In genomic region chr1:128284157-128284690, GRCm38 (mm10) we compare ENCODE assay signal across 21 mouse cellular contexts. TPM values are rescaled to one million over a fixed set of nuclear protein-coding genes. Genes with fewer than 3 reads are reported as not detected.
"Had no signal": no experiment of that assay in that cellular context is flagged by ENCODE, and none has a peak within 500 bp of the region (broad histone marks: within the 10 kb centered on the region; RNA-seq: fewer than 3 reads in every experiment).

No protein-coding gene starts in this region.

- H3K4me2 ChIP-seq: lung, embryonic 15.5 days; midbrain, embryonic 13.5 days; neural tube, embryonic 13.5 days; neural tube, embryonic 15.5 days had no signal

- ATAC-seq: liver, postnatal 0 days; lung, postnatal 0 days; midbrain, embryonic 16.5 days had no signal

- H3K27ac ChIP-seq: lung, embryonic 15.5 days; macrophage; midbrain, embryonic 10.5 days; midbrain, embryonic 13.5 days; neural tube, embryonic 13.5 days; neural tube, embryonic 15.5 days had no signal

- H3K9ac ChIP-seq: liver, postnatal 0 days; lung, embryonic 15.5 days; midbrain, embryonic 13.5 days; neural tube, embryonic 13.5 days; neural tube, embryonic 15.5 days had no signal

- H3K27me3 ChIP-seq: lung, embryonic 15.5 days; midbrain, embryonic 13.5 days; neural tube, embryonic 13.5 days; neural tube, embryonic 15.5 days had no signal

- H3K4me1 ChIP-seq: lung, embryonic 15.5 days; midbrain, embryonic 10.5 days; midbrain, embryonic 13.5 days; neural tube, embryonic 13.5 days; neural tube, embryonic 15.5 days had no signal

- H3K4me3 ChIP-seq: lung, embryonic 15.5 days; midbrain, embryonic 10.5 days; midbrain, embryonic 13.5 days; myocyte; neural tube, embryonic 13.5 days; neural tube, embryonic 15.5 days had no signal

- DNase-seq: liver, postnatal 0 days; lung, adult 2 months; lung, postnatal 14 days; lung, postnatal 36 days; retina, postnatal 1 day; right cerebral cortex, adult 18-20 months; right cerebral cortex, postnatal 25 days; right cerebral cortex, postnatal 4 days; spleen, adult 18-20 months; thymus, adult 18-20 months; thymus, postnatal 14 days; thymus, postnatal 36 days had no signal

- H3K9me3 ChIP-seq: lung, embryonic 15.5 days; neural tube, embryonic 13.5 days had no signal

RNA-seq across cellular contexts. Expression of gene Lct, which starts 43.9 kb away (rescaled TPM):
- polyA plus RNA-seq: lung, postnatal 0 days; macrophage had no signal
